Mouse (Mus musculus) frontal cortex, postnatal 10 days (tissue): ENCODE results near the gene Krtap4-16.
"Not testable (repeated sequence)": the region's sequence is repeated elsewhere in the genome, so short reads cannot be mapped to it uniquely, and the experiment has no call there.

Experiments used
- DNase-seq, 2 experiments: peaks; one replicate each; pipeline ENCODE4 v3.0.0; 2022; ENCODE audit warnings: low spot score in 2 of 2, mixed read lengths in 1 of 2

Gene Krtap4-16

GRCm38 (mm10) chr11:99851508-99851907, at the start of gene Krtap4-16:
Gene Krtap4-16 (minus strand): TSS chr11:99851608.
- no peak for DNase-seq

- DNase-seq: not testable (repeated sequence)
Observed at GRCm38 (mm10) chr11:99878887-99879286, 27.5 kb upstream of the Krtap4-16 start, which contains the start of gene Gm11567. Gene Gm11567 (plus strand): TSS chr11:99879187.

GRCm38 (mm10) chr11:99873089-99873488, 21.7 kb upstream of the Krtap4-16 start, which contains the start of gene Krtap9-1:
Gene Krtap9-1 (plus strand): TSS chr11:99873389.
- not testable (repeated sequence) for DNase-seq

GRCm38 (mm10) chr11:99864176-99864575, 12.8 kb upstream of the Krtap4-16 start, which contains the start of gene Gm11559:
Gene Gm11559 (plus strand): TSS chr11:99864476.
- DNase-seq: not testable (repeated sequence)

GRCm38 (mm10) chr11:99858761-99859160, 7.4 kb upstream of the Krtap4-16 start:
- no peak for DNase-seq

- no peak for DNase-seq
Observed at GRCm38 (mm10) chr11:99857617-99858016, 6.2 kb upstream of the Krtap4-16 start, which contains the start of gene Gm11568. Gene Gm11568 (plus strand): TSS chr11:99857917.

GRCm38 (mm10) chr11:99854121-99854520, 2.7 kb upstream of the Krtap4-16 start:
- no peak for DNase-seq

GRCm38 (mm10) chr11:99846746-99847145, 4.7 kb downstream of the Krtap4-16 start:
- DNase-seq: no peak

- DNase-seq: no peak
Observed at GRCm38 (mm10) chr11:99842185-99842584, 9.2 kb downstream of the Krtap4-16 start.

- DNase-seq: no peak
Observed at GRCm38 (mm10) chr11:99837966-99838365, 13.4 kb downstream of the Krtap4-16 start, which contains the start of gene 2300003K06Rik. Gene 2300003K06Rik (minus strand): TSS chr11:99838066.

- DNase-seq: not testable (repeated sequence)
Observed at GRCm38 (mm10) chr11:99815566-99815965, 35.8 kb downstream of the Krtap4-16 start, which contains the start of gene Gm11564. Gene Gm11564 (minus strand): TSS chr11:99815666.

- not testable (repeated sequence) for DNase-seq
Observed at GRCm38 (mm10) chr11:99809792-99810191, 41.6 kb downstream of the Krtap4-16 start, which contains the start of gene Krtap4-13. Gene Krtap4-13 (minus strand): TSS chr11:99809892.

- DNase-seq: not testable (repeated sequence)
Observed at GRCm38 (mm10) chr11:99804346-99804745, 47.1 kb downstream of the Krtap4-16 start, which contains the start of gene Gm11554. Gene Gm11554 (minus strand): TSS chr11:99804446.
